Mouse (Mus musculus) kidney, embryonic 14.5 days (tissue): Measurements from ENCODE around the gene Phb. TPM values are rescaled to one million over a fixed set of nuclear protein-coding genes. Genes with fewer than 3 reads are reported as not detected.

Experiments
- ATAC-seq: fragments of 200-750 bp; cut with Nextera tagmentation; 2 replicates; pipeline ENCODE4 v1.8.0; 2017; ENCODE audit warnings: moderate number of reproducible peaks, mild to moderate bottlenecking, moderate TSS enrichment, moderate library complexity; ENCODE audit not compliant: low FRiP score, low TSS enrichment
- H3K27ac ChIP-seq: fragments of 300-500 bp; sonication (generic); 2 replicates; pipeline ENCODE4 v1.5.1; 2014; ENCODE audit warnings: low read depth, mild to moderate bottlenecking, low read length, moderate library complexity, mixed read lengths
- H3K27me3 ChIP-seq: fragments of 300-500 bp; sonication (generic); 2 replicates; pipeline ENCODE4 v1.6.1; 2014; ENCODE audit warnings: mild to moderate bottlenecking, low read length; ENCODE audit not compliant: control insufficient read depth, insufficient read depth
- H3K36me3 ChIP-seq: fragments of 300-500 bp; sonication (generic); 2 replicates; pipeline ENCODE4 v1.6.1; 2014; ENCODE audit warnings: low read length, mixed read lengths; ENCODE audit not compliant: control insufficient read depth, insufficient read depth
- H3K4me1 ChIP-seq: fragments of 300-500 bp; sonication (generic); 2 replicates; pipeline ENCODE4 v1.6.1; 2014; ENCODE audit warnings: low read length, mixed read lengths; ENCODE audit not compliant: control insufficient read depth, insufficient read depth
- H3K4me2 ChIP-seq: fragments of 300-500 bp; sonication (generic); replicated peaks from 2 replicates; pipeline ENCODE4 v1.6.1; 2014; ENCODE audit warnings: low read depth, mild to moderate bottlenecking, low read length
- H3K4me3 ChIP-seq: fragments of 300-500 bp; sonication (generic); 2 replicates; pipeline ENCODE4 v1.5.1; 2014; ENCODE audit warnings: mild to moderate bottlenecking, low read length
- H3K9ac ChIP-seq: fragments of 300-500 bp; sonication (generic); 2 replicates; pipeline ENCODE4 v1.6.1; 2014; ENCODE audit warnings: low read depth, mild to moderate bottlenecking, low read length, moderate library complexity
- H3K9me3 ChIP-seq: fragments of 300-500 bp; sonication (generic); 2 replicates; pipeline ENCODE4 v1.6.1; 2016; ENCODE audit warnings: low read length; ENCODE audit not compliant: control insufficient read depth
- WGBS: fragments of 180-500 bp; shearing (Covaris S2); extraction: QIAGEN DNeasy Blood & Tissue Kit; methylation state at CpG from one replicate; pipeline ENCODE4 v1.1.7; 2014; 5-methylcytosine and 5-hydroxymethylcytosine counted together
- polyA plus RNA-seq: library from polyadenylated mRNA; unstranded; fragments of >200 nt; fragmentation: Nextera tagmentation; extraction: Ambion mirVana; gene quantifications from 2 replicates; pipeline ENCODE4 v1.2.1, GENCODE M21; 2014

The Phb gene
- polyA plus RNA-seq, 1 experiment from 2014 or later, result 261 TPM

- H3K4me3 ChIP-seq, result no peak overlapping the region
- H3K4me2 ChIP-seq, result no peak overlapping the region
- no peak for ATAC-seq
- no peak overlapping the region for H3K27ac ChIP-seq
- peaks cover 26% of the 10 kb centered on the region for H3K4me1 ChIP-seq
- no peaks in the 10 kb centered on the region for H3K9me3 ChIP-seq
- H3K27me3 ChIP-seq, result no peaks in the 10 kb centered on the region
- 76% methylated on average over 6 of the region's 6 CpGs for WGBS
- H3K9ac ChIP-seq, result no peak overlapping the region
- no peaks in the 10 kb centered on the region for H3K36me3 ChIP-seq
These were observed 34.3 kb upstream of the Phb start for GRCm38 (mm10) chr11:95632474-95632873.

GRCm38 (mm10) chr11:95633512-95634000 lies 33.2 kb upstream of the Phb start:
- Histone ChIP-seq H3K36me3 (no peaks in the 10 kb centered on the region), H3K4me1 (peaks cover 26% of the 10 kb centered on the region), H3K27ac (peak overlapping the region; percentile 6; the same call in 1 of the 2 replicates), H3K4me2 (no peak overlapping the region), H3K4me3 (no peak overlapping the region), H3K9ac (no peak overlapping the region), H3K9me3 (no peaks in the 10 kb centered on the region), H3K27me3 (no peaks in the 10 kb centered on the region)
- 71% methylated on average over 2 of the region's 2 CpGs for WGBS
- 0 out of 2 replicates have a peak, but pooled peaks have one; percentile 29 for ATAC-seq

DNA sequence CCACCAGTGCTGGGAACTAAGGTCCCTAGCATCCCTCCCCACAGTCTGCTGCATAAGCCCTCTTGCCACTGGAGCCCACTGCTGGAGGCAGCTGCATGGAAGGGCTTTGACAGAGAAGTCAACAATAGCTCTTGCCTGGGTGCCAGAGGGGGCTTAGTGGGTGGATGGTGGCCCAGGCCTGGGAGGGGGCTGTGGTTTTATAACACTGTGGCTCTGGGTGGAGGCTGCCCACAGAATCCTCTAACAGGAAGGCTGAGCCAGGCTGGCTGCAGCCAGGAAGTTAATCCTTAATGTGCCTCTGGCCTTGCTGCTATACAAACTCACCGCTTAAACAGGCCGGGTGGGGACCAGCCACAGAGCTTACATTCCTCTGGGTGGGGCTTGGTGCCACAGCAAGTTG lies 31.7 kb upstream of the Phb start:
- no peak overlapping the region for H3K4me3 ChIP-seq
- H3K27me3 ChIP-seq, result no peaks in the 10 kb centered on the region
- ATAC-seq, result no peak
- no peaks in the 10 kb centered on the region for H3K9me3 ChIP-seq
- no peak overlapping the region for H3K27ac ChIP-seq
- H3K9ac ChIP-seq, result no peak overlapping the region
- no peaks in the 10 kb centered on the region for H3K36me3 ChIP-seq
- no peak overlapping the region for H3K4me2 ChIP-seq
- H3K4me1 ChIP-seq, result peaks cover 29% of the 10 kb centered on the region
- WGBS, result 37% methylated on average over 2 of the region's 2 CpGs

DNA sequence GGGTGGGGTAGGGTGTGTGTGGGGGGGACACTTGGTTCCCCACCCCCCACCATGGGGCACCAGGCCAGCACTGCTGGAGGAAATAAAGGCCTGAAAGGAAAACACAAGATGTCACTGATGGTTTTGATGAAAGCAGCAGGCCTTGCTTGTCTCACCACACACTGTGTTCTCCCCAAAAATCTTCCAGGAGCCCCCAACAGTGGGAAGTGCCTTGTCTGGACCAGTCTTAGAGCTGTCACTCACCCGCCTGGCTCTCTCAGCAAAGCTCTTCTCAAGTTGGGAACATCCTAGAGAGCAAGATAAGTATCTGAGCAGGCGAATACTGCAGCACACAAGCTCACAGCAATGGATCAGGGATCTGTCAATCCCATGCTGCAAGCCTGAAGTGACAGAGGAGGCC lies 26.0 kb upstream of the Phb start:
- peaks cover 17% of the 10 kb centered on the region for H3K27me3 ChIP-seq
- no peak overlapping the region for H3K27ac ChIP-seq
- H3K9me3 ChIP-seq, result no peaks in the 10 kb centered on the region
- ATAC-seq, result no peak
- 73% methylated on average over 2 of the region's 2 CpGs for WGBS
- H3K4me3 ChIP-seq, result no peak overlapping the region
- H3K4me1 ChIP-seq, result peaks cover 31% of the 10 kb centered on the region
- no peak overlapping the region for H3K9ac ChIP-seq
- no peaks in the 10 kb centered on the region for H3K36me3 ChIP-seq
- H3K4me2 ChIP-seq, result no peak overlapping the region

- Histone ChIP-seq H3K36me3 (no peaks in the 10 kb centered on the region), H3K27ac (no peak overlapping the region), H3K27me3 (peaks cover 17% of the 10 kb centered on the region), H3K4me3 (no peak overlapping the region), H3K9ac (no peak overlapping the region), H3K4me2 (no peak overlapping the region), H3K9me3 (no peaks in the 10 kb centered on the region), H3K4me1 (peaks cover 41% of the 10 kb centered on the region)
- no peak for ATAC-seq
- 38% methylated on average over 12 of the region's 12 CpGs for WGBS
These were observed 24.1 kb upstream of the Phb start for GRCm38 (mm10) chr11:95642534-95643280.

DNA sequence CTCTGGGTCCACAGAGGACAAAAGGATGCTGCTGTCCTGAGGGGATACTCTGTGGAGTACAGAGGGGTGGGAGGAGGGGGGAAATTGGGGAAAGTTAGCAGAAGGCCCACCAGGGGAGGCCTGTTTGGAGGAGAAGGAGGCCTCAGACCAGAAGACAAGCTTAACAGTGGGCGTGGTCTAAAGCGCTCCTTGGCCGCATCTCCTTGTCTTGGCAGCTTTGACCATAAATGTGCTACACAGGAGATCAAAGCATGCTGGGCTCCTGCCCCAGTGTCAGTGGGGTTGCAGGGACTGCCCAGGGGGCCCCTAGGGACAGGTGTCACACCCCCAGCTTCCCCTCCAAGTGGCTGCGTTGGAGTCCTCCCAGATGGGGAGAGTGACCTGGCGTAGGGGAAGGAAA lies 22.9 kb upstream of the Phb start:
- WGBS, result 40% methylated on average over 5 of the region's 5 CpGs
- Histone ChIP-seq H3K4me3 (no peak overlapping the region), H3K27ac (no peak overlapping the region), H3K9me3 (no peaks in the 10 kb centered on the region), H3K27me3 (peaks cover 17% of the 10 kb centered on the region), H3K9ac (no peak overlapping the region), H3K36me3 (no peaks in the 10 kb centered on the region), H3K4me2 (no peak overlapping the region), H3K4me1 (peaks cover 41% of the 10 kb centered on the region)
- ATAC-seq, result 0 out of 2 replicates have a peak, but pooled peaks have one; percentile 14

DNA sequence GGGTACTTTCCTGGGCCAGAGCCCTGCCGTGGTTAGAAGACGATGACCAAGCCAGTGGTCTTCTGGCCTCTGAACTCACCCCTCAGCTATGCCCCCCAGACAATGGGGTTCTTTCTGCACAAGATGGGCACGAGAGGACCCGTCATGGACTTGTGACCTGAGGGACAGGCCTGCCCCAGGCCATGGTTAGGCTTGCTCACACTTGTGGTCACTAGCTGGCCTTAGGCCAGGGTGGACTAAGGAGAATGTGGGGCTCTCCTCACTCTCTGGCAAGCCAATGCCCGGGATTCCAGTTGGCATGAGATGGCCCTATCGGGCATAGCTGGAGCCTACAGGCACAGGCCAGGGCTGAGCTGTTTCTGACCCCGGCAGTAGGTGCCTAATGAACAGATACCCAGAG lies 22.4 kb upstream of the Phb start:
- H3K36me3 ChIP-seq, result no peaks in the 10 kb centered on the region

DNA sequence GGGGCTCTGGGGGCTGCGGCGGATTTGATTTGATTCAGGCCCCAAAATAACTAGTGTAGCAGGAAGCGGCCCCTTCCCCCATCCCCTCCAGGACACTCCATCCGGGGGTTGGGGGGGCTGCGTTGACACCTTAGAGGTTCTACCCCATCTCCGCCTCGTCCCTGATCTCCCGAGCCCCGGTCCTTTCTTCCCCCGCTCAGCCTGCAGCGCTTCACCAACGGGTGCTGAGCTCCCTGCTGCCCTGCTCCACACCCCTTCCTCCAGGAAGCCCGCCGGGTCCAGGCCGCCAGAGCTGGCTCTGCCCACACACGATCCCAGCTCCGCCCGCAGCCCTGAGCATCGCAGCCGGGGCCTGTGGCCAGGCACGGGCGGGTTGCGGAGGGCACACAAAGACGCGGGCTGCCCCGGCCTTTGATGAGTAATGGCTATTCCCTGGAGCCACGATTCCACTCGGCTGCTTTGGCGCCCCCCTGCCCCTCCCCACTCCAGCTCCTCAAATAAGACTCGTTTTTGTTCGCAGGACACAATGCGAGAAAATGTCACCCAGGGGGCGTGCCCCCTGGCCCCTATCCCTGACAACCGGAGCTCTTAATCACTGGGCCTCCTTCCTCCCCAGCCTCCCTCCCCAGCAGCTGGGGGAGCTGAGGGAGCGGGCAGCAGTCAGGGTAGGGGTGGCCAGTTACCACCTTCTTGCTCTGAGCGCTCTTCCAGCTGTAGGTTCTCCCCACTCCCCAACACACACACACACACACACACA lies 21.2 kb upstream of the Phb start:
- under 1% methylated on average over 32 of the region's 36 CpGs for WGBS

More for the DNA sequence above, 22.4 kb upstream of the Phb start:
- H3K9ac ChIP-seq, result no peak overlapping the region
- no peak overlapping the region for H3K4me2 ChIP-seq
- peaks cover 41% of the 10 kb centered on the region for H3K4me1 ChIP-seq
- whole genome bisulfite sequencing, result 65% methylated on average over 7 of the region's 7 CpGs
- H3K27me3 ChIP-seq, result peaks cover 17% of the 10 kb centered on the region
- H3K4me3 ChIP-seq, result no peak overlapping the region
- ATAC-seq, result no peak
- H3K27ac ChIP-seq, result no peak overlapping the region
- H3K9me3 ChIP-seq, result no peaks in the 10 kb centered on the region

GRCm38 (mm10) chr11:95646154-95646490 lies 20.6 kb upstream of the Phb start:
- 49% methylated on average over 3 of the region's 3 CpGs for WGBS

More for the DNA sequence above, 21.2 kb upstream of the Phb start:
- H3K27ac ChIP-seq, result 0 out of 2 replicates have a peak overlapping the region, but pooled peaks have one; percentile 11
- H3K27me3 ChIP-seq, result peaks cover 17% of the 10 kb centered on the region
- H3K4me3 ChIP-seq, result peak overlapping the region; percentile 27
- H3K9me3 ChIP-seq, result no peaks in the 10 kb centered on the region
- no peaks in the 10 kb centered on the region for H3K36me3 ChIP-seq
- H3K4me2 ChIP-seq, result peak overlapping the region; percentile 45
- peak; percentile 21; the same call in 1 of the 2 replicates for ATAC-seq
- H3K4me1 ChIP-seq, result peaks cover 37% of the 10 kb centered on the region
- H3K9ac ChIP-seq, result peak overlapping the region; percentile 40

More at GRCm38 (mm10) chr11:95646154-95646490, 20.6 kb upstream of the Phb start:
- Histone ChIP-seq H3K9me3 (no peaks in the 10 kb centered on the region), H3K27me3 (peaks cover 17% of the 10 kb centered on the region), H3K4me1 (peaks cover 37% of the 10 kb centered on the region), H3K36me3 (no peaks in the 10 kb centered on the region), H3K4me3 (no peak overlapping the region), H3K9ac (no peak overlapping the region), H3K4me2 (no peak overlapping the region), H3K27ac (no peak overlapping the region)
- no peak for ATAC-seq
